Mouse (Mus musculus): ENCODE data around the gene Chst15.

- TF ChIP-seq CTCF (IDR thresholded peaks at IDR 0.05) (no peak), EP300 (IDR thresholded peaks at IDR 0.05) (no peak)
Measured at GRCm38 (mm10) chr7:132321392-132321958, 4.4 kb upstream of the Chst15 start.
